Mouse (Mus musculus) embryonic facial prominence, embryonic 13.5 days (tissue): ENCODE measurements at regions not wholly inside any gene's neighbourhood (a gene's known extent, or its start where the extent isn't known, plus 50 kb on each side); places are given as distances from the start of the nearest gene placed in this dataset.
A peak's percentile ranks its signal among the peaks of the same experiment; 100 is the strongest.

ENCODE experiments used
- ATAC-seq: fragments of 200-750 bp; cut with Nextera tagmentation; 2 replicates; pipeline ENCODE4 v1.8.0; 2017; ENCODE audit warnings: low read depth; ENCODE audit not compliant: insufficient number of reproducible peaks, insufficient read depth, low FRiP score, low TSS enrichment
- H3K27ac ChIP-seq: fragments of 300-500 bp; sonication (generic); 2 replicates; pipeline ENCODE4 v1.5.1; 2015; ENCODE audit warnings: moderate library complexity, mild to moderate bottlenecking, inconsistent platforms
- H3K27me3 ChIP-seq: fragments of 300-500 bp; sonication (generic); 2 replicates; pipeline ENCODE4 v1.6.1; 2015; ENCODE audit warnings: mild to moderate bottlenecking, inconsistent platforms
- H3K36me3 ChIP-seq: fragments of 300-500 bp; sonication (generic); 2 replicates; pipeline ENCODE4 v1.6.1; 2015; ENCODE audit warnings: mild to moderate bottlenecking, inconsistent platforms
- H3K4me1 ChIP-seq: fragments of 300-500 bp; sonication (generic); 2 replicates; pipeline ENCODE4 v1.6.1; 2015; ENCODE audit warnings: inconsistent platforms
- H3K4me2 ChIP-seq: fragments of 300-500 bp; sonication (generic); 2 replicates; pipeline ENCODE4 v1.6.1; 2015; ENCODE audit warnings: moderate library complexity, mild to moderate bottlenecking, inconsistent platforms
- H3K4me3 ChIP-seq: fragments of 300-500 bp; sonication (generic); 2 replicates; pipeline ENCODE4 v1.5.1; 2015; ENCODE audit warnings: mild to moderate bottlenecking, inconsistent platforms
- H3K9ac ChIP-seq: fragments of 300-500 bp; sonication (generic); 2 replicates; pipeline ENCODE4 v1.6.1; 2015; ENCODE audit warnings: mild to moderate bottlenecking, inconsistent platforms
- H3K9me3 ChIP-seq: fragments of 300-500 bp; sonication (generic); 2 replicates; pipeline ENCODE4 v1.6.1; 2016; ENCODE audit warnings: inconsistent platforms
- WGBS: fragments of 180-500 bp; shearing (Covaris S2); methylation state at CpG from one replicate; pipeline ENCODE4 v1.1.7; 2015; ENCODE audit warnings: mixed read lengths; 5-methylcytosine and 5-hydroxymethylcytosine counted together

DNA sequence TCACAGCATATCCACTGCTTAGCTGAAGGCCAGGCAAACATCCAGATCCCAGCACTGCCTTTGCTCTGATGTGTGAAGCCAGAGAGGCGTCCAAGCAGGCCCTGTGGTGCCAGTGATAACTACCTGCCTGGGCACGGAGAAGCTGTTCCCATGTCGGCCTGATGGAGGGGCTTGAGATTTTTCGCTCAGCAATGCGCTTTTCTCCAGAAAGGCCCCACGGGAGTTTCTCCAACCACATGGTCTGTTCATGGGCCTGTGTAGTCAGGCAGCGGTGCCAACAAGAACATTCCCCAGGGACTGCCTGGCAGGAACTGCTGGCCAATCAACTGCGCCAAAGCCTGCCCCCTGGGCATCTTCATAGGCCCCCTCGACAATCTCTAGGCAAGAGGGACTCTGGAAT, 95.4 kb upstream of the Usp24 start:
- 70% methylated on average over 9 of the region's 9 CpGs for WGBS
- ATAC-seq, result no peak
- Histone ChIP-seq H3K9ac (no peak overlapping the region), H3K27ac (no peak overlapping the region), H3K4me2 (no peak overlapping the region), H3K4me1 (peaks cover 9% of the 10 kb centered on the region), H3K27me3 (no peaks in the 10 kb centered on the region), H3K9me3 (no peaks in the 10 kb centered on the region), H3K36me3 (no peaks in the 10 kb centered on the region), H3K4me3 (no peak overlapping the region)

GRCm38 (mm10) chr4:106225184-106225862, 90.7 kb upstream of the Usp24 start:
- Histone ChIP-seq H3K27ac (no peak overlapping the region), H3K36me3 (no peaks in the 10 kb centered on the region), H3K27me3 (no peaks in the 10 kb centered on the region), H3K9ac (no peak overlapping the region), H3K4me2 (0 out of 2 replicates have a peak overlapping the region, but pooled peaks have one; percentile 11), H3K4me1 (peaks cover 9% of the 10 kb centered on the region), H3K9me3 (no peaks in the 10 kb centered on the region), H3K4me3 (no peak overlapping the region)
- 52% methylated on average over 12 of the region's 12 CpGs for WGBS
- no peak for ATAC-seq

DNA sequence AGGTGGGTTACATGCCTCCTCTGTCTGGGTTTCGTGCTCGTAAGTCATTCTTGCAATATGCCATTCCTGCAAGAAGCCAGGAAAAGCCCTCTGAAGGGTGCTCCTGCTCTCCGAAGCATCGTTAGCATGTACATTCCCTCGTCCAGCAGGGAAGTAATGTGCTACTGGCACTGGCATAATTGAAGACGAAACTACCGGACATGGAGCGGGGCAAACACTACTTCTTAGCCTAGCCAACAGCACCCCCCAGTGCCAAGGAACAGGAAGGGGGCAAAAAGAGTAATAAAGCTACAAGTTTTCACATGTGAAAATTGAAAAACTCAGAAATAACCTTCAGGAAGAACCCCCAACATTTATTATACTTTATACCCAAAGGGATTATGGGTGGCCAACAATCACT, 88.6 kb upstream of the Usp24 start:
- Histone ChIP-seq H3K27ac (no peak overlapping the region), H3K27me3 (no peaks in the 10 kb centered on the region), H3K9me3 (no peaks in the 10 kb centered on the region), H3K4me1 (peaks cover 9% of the 10 kb centered on the region), H3K9ac (no peak overlapping the region), H3K4me3 (no peak overlapping the region), H3K4me2 (no peak overlapping the region), H3K36me3 (no peaks in the 10 kb centered on the region)
- WGBS, result 55% methylated on average over 8 of the region's 8 CpGs
- no peak for ATAC-seq

DNA sequence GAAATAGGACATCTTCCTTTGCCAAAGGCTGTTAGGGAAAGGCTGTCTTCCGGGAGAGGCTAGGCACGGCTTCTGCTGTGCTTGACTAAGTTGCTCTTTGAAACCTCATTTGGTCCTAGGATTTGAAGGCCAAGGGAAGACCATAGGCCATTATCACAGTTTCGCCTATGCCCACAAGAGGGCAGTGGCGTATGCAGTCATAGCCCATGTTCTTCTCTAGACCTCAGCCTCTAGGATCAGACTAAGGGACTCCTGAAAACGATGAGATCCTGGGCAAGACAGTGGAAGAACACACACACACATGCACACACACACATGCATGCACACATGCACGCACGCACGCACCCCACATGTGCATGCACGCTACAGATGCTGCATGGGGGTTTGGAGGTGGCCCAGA, 87.5 kb upstream of the Usp24 start:
- Histone ChIP-seq H3K36me3 (no peaks in the 10 kb centered on the region), H3K27ac (no peak overlapping the region), H3K9me3 (no peaks in the 10 kb centered on the region), H3K4me3 (no peak overlapping the region), H3K4me1 (peaks cover 13% of the 10 kb centered on the region), H3K9ac (no peak overlapping the region), H3K27me3 (no peaks in the 10 kb centered on the region), H3K4me2 (no peak overlapping the region)
- ATAC-seq, result 0 out of 2 replicates have a peak, but pooled peaks have one; percentile 15
- 46% methylated on average over 9 of the region's 9 CpGs for WGBS

DNA sequence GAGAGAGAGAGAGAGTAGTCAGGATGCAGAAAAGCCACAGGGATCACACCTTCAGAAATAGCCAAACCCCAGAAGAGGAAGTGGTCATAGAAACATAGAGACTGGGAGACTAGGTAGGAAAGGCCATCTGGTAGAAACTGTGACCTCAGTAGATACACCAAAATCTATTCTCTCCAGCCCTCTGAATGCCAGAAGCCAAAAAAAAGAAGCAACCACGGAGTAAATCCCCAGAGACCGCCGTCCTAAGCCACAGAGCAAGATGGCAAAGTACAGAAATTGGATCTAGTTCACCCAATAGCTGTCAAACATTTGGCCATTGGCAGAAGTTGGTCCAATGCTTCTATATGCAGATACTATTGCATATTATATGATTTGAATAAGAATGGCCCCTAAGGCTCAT, 86.5 kb upstream of the Usp24 start:
- no peak for ATAC-seq

GRCm38 (mm10) chr4:106232499-106232970, 83.5 kb upstream of the Usp24 start:
- Histone ChIP-seq H3K4me3 (no peak overlapping the region), H3K27ac (peak overlapping the region; percentile 60), H3K4me1 (peaks cover 8% of the 10 kb centered on the region; the same call in 1 of the 2 replicates), H3K36me3 (no peaks in the 10 kb centered on the region), H3K4me2 (no peak overlapping the region), H3K9ac (no peak overlapping the region), H3K27me3 (no peaks in the 10 kb centered on the region), H3K9me3 (no peaks in the 10 kb centered on the region)
- WGBS, result 28% methylated on average over 9 of the region's 9 CpGs
- no peak for ATAC-seq

More for the DNA sequence above, 86.5 kb upstream of the Usp24 start:
- Histone ChIP-seq H3K9me3 (no peaks in the 10 kb centered on the region), H3K36me3 (no peaks in the 10 kb centered on the region), H3K4me2 (no peak overlapping the region), H3K4me3 (no peak overlapping the region), H3K4me1 (peaks cover 13% of the 10 kb centered on the region), H3K27ac (no peak overlapping the region), H3K27me3 (no peaks in the 10 kb centered on the region), H3K9ac (no peak overlapping the region)
- 68% methylated on average over 3 of the region's 3 CpGs for WGBS

GRCm38 (mm10) chr4:106244384-106244819, 71.6 kb upstream of the Usp24 start:
- H3K27ac ChIP-seq, result no peak overlapping the region
- H3K9me3 ChIP-seq, result no peaks in the 10 kb centered on the region
- H3K9ac ChIP-seq, result no peak overlapping the region
- WGBS, result 90% methylated on average over 14 of the region's 14 CpGs
- H3K4me1 ChIP-seq, result no peaks in the 10 kb centered on the region
- no peak for ATAC-seq
- no peak overlapping the region for H3K4me3 ChIP-seq
- no peaks in the 10 kb centered on the region for H3K36me3 ChIP-seq
- no peak overlapping the region for H3K4me2 ChIP-seq
- no peaks in the 10 kb centered on the region for H3K27me3 ChIP-seq

- H3K4me1 ChIP-seq, result no peaks in the 10 kb centered on the region
- 86% methylated on average over 9 of the region's 9 CpGs for WGBS
- H3K4me3 ChIP-seq, result no peak overlapping the region
- no peaks in the 10 kb centered on the region for H3K36me3 ChIP-seq
- no peak overlapping the region for H3K27ac ChIP-seq
- no peak for ATAC-seq
- no peaks in the 10 kb centered on the region for H3K27me3 ChIP-seq
- H3K4me2 ChIP-seq, result no peak overlapping the region
- H3K9ac ChIP-seq, result no peak overlapping the region
- H3K9me3 ChIP-seq, result no peaks in the 10 kb centered on the region
Measured at GRCm38 (mm10) chr4:106244826-106245510, 71.0 kb upstream of the Usp24 start.

DNA sequence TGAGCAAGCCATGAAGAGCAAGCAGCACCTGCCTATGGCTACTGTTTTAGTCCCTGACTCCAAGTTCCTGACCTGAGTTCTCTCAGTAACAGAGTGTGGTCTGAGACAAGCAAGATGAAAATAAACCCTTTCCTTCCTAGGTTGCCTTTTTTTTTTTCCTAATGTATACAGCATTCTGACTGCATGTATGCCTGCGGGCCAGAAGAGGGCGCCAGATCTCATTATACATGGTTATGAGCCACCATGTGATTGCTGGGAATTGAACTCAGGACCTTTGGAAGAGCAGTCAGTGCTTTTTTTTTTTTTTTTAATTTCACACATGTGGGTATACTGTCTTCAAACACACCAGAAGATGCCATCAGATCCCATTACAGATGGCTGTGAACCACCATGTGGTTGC, 69.3 kb upstream of the Usp24 start:
- no peak for ATAC-seq
- Histone ChIP-seq H3K4me1 (no peaks in the 10 kb centered on the region), H3K9me3 (no peaks in the 10 kb centered on the region), H3K9ac (no peak overlapping the region), H3K27ac (no peak overlapping the region), H3K4me3 (no peak overlapping the region), H3K4me2 (no peak overlapping the region), H3K36me3 (no peaks in the 10 kb centered on the region), H3K27me3 (no peaks in the 10 kb centered on the region)
- WGBS, result 62% methylated on average over 2 of the region's 2 CpGs

DNA sequence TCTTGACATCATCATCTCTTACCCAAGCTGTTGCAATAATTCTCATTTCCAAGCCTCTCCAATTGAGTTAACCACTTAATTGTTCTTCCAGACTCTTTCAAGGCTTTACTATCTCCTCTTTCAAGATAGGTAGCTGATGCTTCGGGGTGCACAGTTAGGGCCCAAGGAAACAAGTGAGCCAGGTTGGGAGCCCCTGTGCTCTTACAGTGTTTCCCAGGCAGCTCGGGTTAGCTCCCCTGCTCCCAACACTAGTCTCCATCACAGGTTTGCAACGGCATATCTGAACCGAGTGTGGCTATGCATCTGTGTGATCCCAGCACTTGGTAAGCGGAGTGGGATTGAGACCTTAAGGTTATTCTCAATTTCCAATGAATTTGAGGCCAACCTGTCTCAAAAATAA, 68.6 kb upstream of the Usp24 start:
- ATAC-seq, result no peak
- Histone ChIP-seq H3K27me3 (no peaks in the 10 kb centered on the region), H3K4me1 (no peaks in the 10 kb centered on the region), H3K36me3 (no peaks in the 10 kb centered on the region), H3K4me3 (no peak overlapping the region), H3K9ac (no peak overlapping the region), H3K27ac (no peak overlapping the region), H3K4me2 (no peak overlapping the region), H3K9me3 (no peaks in the 10 kb centered on the region)
- WGBS, result 93% methylated on average over 5 of the region's 5 CpGs

DNA sequence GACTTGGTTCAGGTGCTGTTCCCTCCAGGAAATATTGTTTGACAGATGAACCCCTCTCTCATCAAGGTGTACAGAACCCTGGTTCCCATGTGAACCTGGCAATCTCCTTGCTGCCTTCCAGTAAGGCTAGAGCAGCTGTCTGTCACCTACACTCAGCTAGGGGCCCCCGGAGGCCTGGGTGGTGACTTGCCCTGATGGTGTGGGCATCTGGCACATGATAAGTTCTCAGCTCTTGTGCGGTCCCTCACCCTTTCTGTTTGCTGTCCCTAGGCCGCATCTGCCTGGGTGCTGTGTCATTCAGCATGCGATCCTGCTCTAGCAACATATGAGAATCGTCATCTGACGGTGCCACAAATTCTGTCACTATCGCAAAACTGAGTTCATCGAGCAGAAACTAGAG, 67.7 kb upstream of the Usp24 start:
- Histone ChIP-seq H3K4me2 (no peak overlapping the region), H3K4me3 (no peak overlapping the region), H3K4me1 (no peaks in the 10 kb centered on the region), H3K36me3 (no peaks in the 10 kb centered on the region), H3K9me3 (no peaks in the 10 kb centered on the region), H3K27me3 (no peaks in the 10 kb centered on the region), H3K9ac (no peak overlapping the region), H3K27ac (no peak overlapping the region)
- no peak for ATAC-seq
- 92% methylated on average over 8 of the region's 8 CpGs for WGBS
